Mouse (Mus musculus) cerebellum, postnatal 4 days (tissue): ENCODE results near the gene Mrrf.

Experiments
- DNase-seq, 2 experiments: peaks; one replicate each; pipeline ENCODE4 v3.0.0; 2022; ENCODE audit warnings: low spot score in 2 of 2, mixed read lengths in 1 of 2

Gene Mrrf

DNA sequence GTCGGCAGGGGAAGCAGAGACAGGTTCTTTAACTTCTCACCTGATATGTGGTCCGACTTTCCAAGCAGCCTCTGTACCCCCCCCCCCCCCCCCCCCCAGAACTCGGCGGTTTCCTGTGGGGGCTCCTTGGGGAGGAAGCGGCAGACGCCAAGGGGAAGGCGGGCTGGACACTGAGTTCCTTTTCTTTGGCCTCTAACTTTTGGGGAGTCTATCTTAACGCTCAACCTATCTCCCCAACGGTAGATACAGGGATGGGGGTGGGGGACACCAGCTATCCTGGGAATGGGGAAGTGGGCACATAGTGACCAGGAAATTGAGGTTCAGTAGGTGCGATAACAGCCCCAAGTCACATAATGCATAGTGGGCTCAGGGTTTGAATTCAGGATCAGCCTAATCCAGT, 94.8 kb downstream of the Mrrf start:
- DNase-seq: no peak

DNA sequence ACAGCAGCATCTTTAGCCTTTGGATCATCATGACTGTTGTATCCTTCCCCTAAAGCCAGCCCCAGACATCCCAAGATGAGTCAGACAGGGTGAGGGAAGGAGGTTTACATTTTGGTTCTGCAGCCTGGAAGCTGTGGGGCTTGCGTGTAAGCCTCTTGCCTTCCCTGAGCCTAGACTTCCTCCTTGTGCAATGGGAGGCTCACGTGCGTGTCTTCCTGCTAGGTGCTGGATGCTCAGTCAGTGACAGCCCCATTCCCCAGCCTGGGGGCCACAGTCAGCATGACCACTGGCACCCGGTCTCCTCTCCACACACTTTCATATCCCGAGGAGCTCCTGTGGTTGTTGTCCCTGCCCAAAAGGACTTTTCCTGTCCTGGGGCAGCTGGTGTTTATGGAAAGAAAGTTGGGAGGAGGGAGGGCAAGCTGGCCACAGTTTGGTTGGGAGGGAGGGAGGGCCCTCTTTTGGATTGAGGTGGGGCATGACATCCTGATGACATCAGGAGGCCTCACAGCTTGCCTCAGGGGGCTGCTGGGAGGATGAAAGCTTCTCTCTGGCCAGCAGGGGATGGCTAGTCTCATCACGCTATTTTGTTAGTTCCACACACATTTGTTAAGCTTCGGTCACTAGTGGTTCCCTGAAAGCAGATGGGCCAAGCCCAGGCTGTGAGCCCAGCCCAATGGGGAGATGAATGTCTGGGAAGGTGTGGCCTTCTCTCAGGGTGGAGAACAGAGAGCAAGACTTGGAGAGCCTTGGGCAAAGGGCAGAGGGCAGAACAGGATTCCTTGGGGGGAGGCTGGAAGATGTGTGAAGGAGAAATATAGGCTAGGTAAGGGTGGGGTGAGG, 98.6 kb downstream of the Mrrf start:
- DNase-seq: no peak

DNA sequence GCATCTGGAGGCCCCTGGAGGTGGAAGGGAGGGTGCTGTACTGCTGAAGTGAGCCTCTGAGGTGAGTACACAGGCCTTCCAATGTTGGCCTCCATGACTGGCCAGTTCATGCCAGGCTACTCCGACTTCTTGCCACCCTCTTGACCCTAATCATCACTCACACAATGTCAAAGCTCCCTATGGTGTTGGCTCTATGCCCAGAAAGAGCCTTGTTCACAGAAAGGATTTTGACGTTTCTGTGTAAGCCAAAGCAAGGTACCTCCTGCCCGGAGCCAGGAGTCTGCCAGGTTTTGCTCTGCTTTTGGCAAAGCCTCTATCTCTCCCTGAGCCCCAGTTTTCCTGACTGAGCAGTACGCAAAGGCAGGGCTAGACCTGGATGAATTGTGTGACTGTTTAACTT, 99.7 kb downstream of the Mrrf start:
- peak in 1 of 2 experiments; percentile 55 for DNase-seq

DNA sequence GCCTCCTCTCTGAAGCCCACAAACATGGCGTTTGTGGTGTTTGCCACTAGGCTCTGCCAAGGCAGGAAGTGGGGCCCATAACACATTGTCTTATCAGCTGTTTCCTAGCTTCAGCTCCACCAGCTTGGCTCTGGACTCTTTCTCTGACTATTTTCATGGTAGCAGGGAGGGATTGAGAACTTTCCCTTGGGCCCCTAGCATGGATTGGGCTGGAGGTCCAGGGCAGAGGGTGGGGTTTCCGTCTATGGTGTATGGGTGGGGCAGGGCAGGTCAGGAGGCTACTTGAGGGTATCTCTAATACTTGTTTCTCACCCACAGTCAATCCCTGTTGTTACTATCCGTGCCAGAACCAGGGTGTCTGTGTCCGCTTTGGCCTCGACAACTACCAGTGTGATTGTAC, 100.7 kb downstream of the Mrrf start:
- no peak for DNase-seq

DNA sequence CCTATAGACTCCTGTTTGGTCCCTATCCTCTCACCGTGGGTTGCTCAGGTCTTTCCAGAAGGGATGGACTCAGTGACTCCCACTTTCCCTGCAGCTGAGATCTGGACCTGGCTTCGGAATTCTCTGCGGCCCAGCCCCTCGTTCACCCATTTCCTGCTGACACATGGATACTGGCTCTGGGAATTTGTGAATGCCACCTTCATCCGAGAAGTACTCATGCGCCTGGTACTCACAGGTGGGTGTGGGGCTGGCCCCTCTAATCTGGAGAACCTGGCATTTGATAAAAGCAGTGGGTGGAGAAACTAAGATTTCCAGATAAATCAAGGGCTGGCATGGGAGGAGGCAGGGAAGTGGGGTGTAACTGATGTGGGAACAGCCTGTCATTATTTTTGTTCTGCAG, 101.4 kb downstream of the Mrrf start:
- DNase-seq: no peak

DNA sequence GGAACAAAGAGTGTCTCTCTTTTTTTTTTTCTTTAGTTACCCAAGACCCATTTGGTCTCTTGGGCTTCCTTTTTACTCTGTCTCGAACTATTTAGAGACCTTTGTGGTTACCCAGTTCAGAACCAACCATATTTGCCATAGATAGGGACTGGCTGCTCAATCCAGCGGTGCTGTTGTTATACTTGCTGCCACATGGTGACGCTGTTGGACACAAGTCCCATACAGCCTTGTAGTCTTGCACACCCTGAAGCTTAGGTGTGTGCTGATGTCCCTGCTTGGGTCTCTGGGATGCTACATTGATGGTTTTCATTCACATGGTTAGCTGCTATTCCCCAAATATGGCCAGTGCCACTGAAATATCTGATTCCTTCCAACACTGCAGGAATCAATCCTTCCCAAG, 102.3 kb downstream of the Mrrf start:
- DNase-seq: no peak

DNA sequence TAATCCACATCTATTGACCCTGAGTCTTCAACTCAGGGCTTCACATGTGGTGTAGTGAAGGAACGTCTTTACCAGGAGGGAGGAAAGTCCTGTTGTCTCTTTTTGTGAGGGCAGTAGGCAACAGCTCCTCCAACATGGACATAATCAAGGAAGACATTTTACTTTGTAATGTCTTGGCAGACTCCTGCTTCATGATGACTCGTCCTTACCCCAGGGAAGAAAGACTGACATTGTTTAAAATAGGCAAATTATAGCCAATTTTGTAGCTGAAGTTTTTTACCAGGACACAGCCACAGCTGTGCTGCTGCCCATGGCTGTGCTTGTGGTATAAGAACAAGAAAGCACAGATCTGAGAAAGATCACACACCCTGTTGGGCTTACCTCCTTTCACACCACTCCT, 102.8 kb downstream of the Mrrf start:
- DNase-seq: no peak
